Mouse (Mus musculus) hindbrain, embryonic 13.5 days (tissue): ENCODE measurements at regions not wholly inside any gene's neighbourhood (a gene's known extent, or its start where the extent isn't known, plus 50 kb on each side); places are given as distances from the start of the nearest gene placed in this dataset.

Experiments
- ATAC-seq: fragments of 200-750 bp; cut with Nextera tagmentation; 2 replicates; pipeline ENCODE4 v1.8.0; 2017; ENCODE audit warnings: moderate TSS enrichment; ENCODE audit not compliant: low FRiP score
- H3K27ac ChIP-seq: fragments of 300-500 bp; sonication (generic); 2 replicates; pipeline ENCODE4 v1.5.1; 2015; ENCODE audit warnings: inconsistent platforms, mild to moderate bottlenecking, moderate library complexity
- H3K27me3 ChIP-seq: fragments of 300-500 bp; sonication (generic); 2 replicates; pipeline ENCODE4 v1.6.1; 2015; ENCODE audit warnings: mild to moderate bottlenecking, inconsistent platforms
- H3K36me3 ChIP-seq: fragments of 300-500 bp; sonication (generic); 2 replicates; pipeline ENCODE4 v1.6.1; 2015; ENCODE audit warnings: mild to moderate bottlenecking, inconsistent platforms
- H3K4me1 ChIP-seq: fragments of 300-500 bp; sonication (generic); replicated peaks from 2 replicates; pipeline ENCODE4 v1.6.1; 2015; ENCODE audit warnings: inconsistent platforms
- H3K4me2 ChIP-seq: fragments of 300-500 bp; sonication (generic); 2 replicates; pipeline ENCODE4 v1.6.1; 2015; ENCODE audit warnings: inconsistent platforms, mild to moderate bottlenecking, moderate library complexity
- H3K4me3 ChIP-seq: fragments of 300-500 bp; sonication (generic); 2 replicates; pipeline ENCODE4 v1.5.1; 2015; ENCODE audit warnings: mild to moderate bottlenecking, inconsistent platforms
- H3K9ac ChIP-seq: fragments of 300-500 bp; sonication (generic); 2 replicates; pipeline ENCODE4 v1.6.1; 2015; ENCODE audit warnings: mild to moderate bottlenecking, inconsistent platforms
- H3K9me3 ChIP-seq: fragments of 300-500 bp; sonication (generic); 2 replicates; pipeline ENCODE4 v1.6.1; 2016; ENCODE audit warnings: inconsistent platforms
- WGBS: fragments of 180-500 bp; shearing (Covaris S2); methylation state at CpG from one replicate; pipeline ENCODE4 v1.1.7; 2015; 5-methylcytosine and 5-hydroxymethylcytosine counted together

GRCm38 (mm10) chr12:73466484-73466883 is 79.7 kb downstream of the Tmem30b start:
- H3K36me3 ChIP-seq, result no peaks in the 10 kb centered on the region
- WGBS, result 77% methylated on average over 7 of the region's 7 CpGs
- ATAC-seq, result no peak

GRCm38 (mm10) chr12:73465975-73466374 is 80.2 kb downstream of the Tmem30b start:
- H3K4me2 ChIP-seq, result no peak overlapping the region
- no peak for ATAC-seq

More at GRCm38 (mm10) chr12:73466484-73466883, 79.7 kb downstream of the Tmem30b start:
- Histone ChIP-seq H3K27me3 (0 out of 2 replicates have a peak, but pooled peaks cover 2% of the 10 kb centered on the region), H3K9me3 (no peaks in the 10 kb centered on the region), H3K27ac (no peak overlapping the region), H3K4me1 (peaks cover 6% of the 10 kb centered on the region; the same call in 1 of the 2 replicates), H3K9ac (no peak overlapping the region), H3K4me3 (no peak overlapping the region), H3K4me2 (no peak overlapping the region)

GRCm38 (mm10) chr12:73464311-73464710 is 81.9 kb downstream of the Tmem30b start:
- H3K9me3 ChIP-seq, result no peaks in the 10 kb centered on the region
- no peaks in the 10 kb centered on the region for H3K36me3 ChIP-seq
- H3K4me3 ChIP-seq, result no peak overlapping the region
- H3K27ac ChIP-seq, result no peak overlapping the region
- H3K27me3 ChIP-seq, result 0 out of 2 replicates have a peak, but pooled peaks cover 2% of the 10 kb centered on the region
- 90% methylated on average over 5 of the region's 5 CpGs for WGBS
- ATAC-seq, result no peak
- peaks cover 11% of the 10 kb centered on the region for H3K4me1 ChIP-seq
- no peak overlapping the region for H3K4me2 ChIP-seq
- H3K9ac ChIP-seq, result no peak overlapping the region

More at GRCm38 (mm10) chr12:73465975-73466374, 80.2 kb downstream of the Tmem30b start:
- Histone ChIP-seq H3K27me3 (0 out of 2 replicates have a peak, but pooled peaks cover 2% of the 10 kb centered on the region), H3K4me1 (peaks cover 6% of the 10 kb centered on the region; the same call in 1 of the 2 replicates), H3K9me3 (no peaks in the 10 kb centered on the region), H3K4me3 (no peak overlapping the region), H3K9ac (no peak overlapping the region), H3K36me3 (no peaks in the 10 kb centered on the region), H3K27ac (no peak overlapping the region)
- 80% methylated on average over 5 of the region's 5 CpGs for WGBS

GRCm38 (mm10) chr12:73462091-73462490 is 84.1 kb downstream of the Tmem30b start:
- Histone ChIP-seq H3K9ac (no peak overlapping the region), H3K36me3 (no peaks in the 10 kb centered on the region), H3K27ac (no peak overlapping the region), H3K4me1 (peaks cover 11% of the 10 kb centered on the region), H3K4me2 (no peak overlapping the region), H3K4me3 (no peak overlapping the region), H3K9me3 (no peaks in the 10 kb centered on the region), H3K27me3 (0 out of 2 replicates have a peak, but pooled peaks cover 2% of the 10 kb centered on the region)
- WGBS, result 46% methylated on average over 5 of the region's 5 CpGs
- no peak for ATAC-seq

GRCm38 (mm10) chr12:73460291-73460761 is 85.9 kb downstream of the Tmem30b start:
- H3K4me3 ChIP-seq, result no peak overlapping the region
- peaks cover 11% of the 10 kb centered on the region for H3K4me1 ChIP-seq
- H3K9me3 ChIP-seq, result no peaks in the 10 kb centered on the region
- ATAC-seq, result no peak
- H3K4me2 ChIP-seq, result no peak overlapping the region
- WGBS, result 34% methylated on average over 2 of the region's 2 CpGs
- 0 out of 2 replicates have a peak, but pooled peaks cover 2% of the 10 kb centered on the region for H3K27me3 ChIP-seq
- H3K27ac ChIP-seq, result no peak overlapping the region
- H3K9ac ChIP-seq, result no peak overlapping the region
- no peaks in the 10 kb centered on the region for H3K36me3 ChIP-seq

GRCm38 (mm10) chr12:73451257-73451656 is 94.9 kb downstream of the Tmem30b start:
- Histone ChIP-seq H3K4me3 (no peak overlapping the region), H3K27ac (no peak overlapping the region), H3K9me3 (no peaks in the 10 kb centered on the region), H3K4me2 (no peak overlapping the region), H3K27me3 (no peaks in the 10 kb centered on the region), H3K9ac (no peak overlapping the region), H3K4me1 (no peaks in the 10 kb centered on the region), H3K36me3 (no peaks in the 10 kb centered on the region)
- ATAC-seq, result no peak
- 65% methylated on average over 3 of the region's 3 CpGs for WGBS

GRCm38 (mm10) chr12:73450541-73450940 is 95.7 kb downstream of the Tmem30b start:
- ATAC-seq, result no peak
- Histone ChIP-seq H3K4me2 (no peak overlapping the region), H3K9ac (0 out of 2 replicates have a peak overlapping the region, but pooled peaks have one; percentile 29), H3K9me3 (no peaks in the 10 kb centered on the region), H3K4me3 (no peak overlapping the region), H3K27ac (no peak overlapping the region), H3K36me3 (no peaks in the 10 kb centered on the region), H3K27me3 (no peaks in the 10 kb centered on the region), H3K4me1 (no peaks in the 10 kb centered on the region)
- WGBS, result 81% methylated on average over 4 of the region's 4 CpGs

- H3K36me3 ChIP-seq, result no peaks in the 10 kb centered on the region
- no peak overlapping the region for H3K4me2 ChIP-seq
- H3K9ac ChIP-seq, result no peak overlapping the region
- H3K27ac ChIP-seq, result no peak overlapping the region
- H3K27me3 ChIP-seq, result no peaks in the 10 kb centered on the region
- H3K4me1 ChIP-seq, result no peaks in the 10 kb centered on the region
- no peaks in the 10 kb centered on the region for H3K9me3 ChIP-seq
- WGBS, result 48% methylated on average over 9 of the region's 9 CpGs
- no peak for ATAC-seq
- H3K4me3 ChIP-seq, result no peak overlapping the region
Measured at GRCm38 (mm10) chr12:73449911-73450520, 96.2 kb downstream of the Tmem30b start.

- Histone ChIP-seq H3K9ac (no peak overlapping the region), H3K4me3 (no peak overlapping the region), H3K4me2 (no peak overlapping the region), H3K9me3 (no peaks in the 10 kb centered on the region), H3K4me1 (no peaks in the 10 kb centered on the region), H3K27me3 (no peaks in the 10 kb centered on the region), H3K36me3 (no peaks in the 10 kb centered on the region), H3K27ac (no peak overlapping the region)
- no peak for ATAC-seq
- WGBS, result 77% methylated on average over 9 of the region's 9 CpGs
Measured at GRCm38 (mm10) chr12:73449069-73449468, 97.1 kb downstream of the Tmem30b start.

- Histone ChIP-seq H3K36me3 (no peaks in the 10 kb centered on the region), H3K27me3 (no peaks in the 10 kb centered on the region), H3K4me3 (no peak overlapping the region), H3K9ac (no peak overlapping the region), H3K27ac (no peak overlapping the region), H3K4me1 (no peaks in the 10 kb centered on the region), H3K4me2 (no peak overlapping the region), H3K9me3 (no peaks in the 10 kb centered on the region)
- no peak for ATAC-seq
- 37% methylated on average over 10 of the region's 10 CpGs for WGBS
Measured at GRCm38 (mm10) chr12:73448388-73448965, 97.7 kb downstream of the Tmem30b start.

- Histone ChIP-seq H3K9me3 (no peaks in the 10 kb centered on the region), H3K4me1 (no peaks in the 10 kb centered on the region), H3K27ac (no peak overlapping the region), H3K36me3 (no peaks in the 10 kb centered on the region), H3K9ac (no peak overlapping the region), H3K27me3 (no peaks in the 10 kb centered on the region), H3K4me2 (no peak overlapping the region), H3K4me3 (no peak overlapping the region)
- ATAC-seq, result no peak
- 97% methylated on average over 6 of the region's 6 CpGs for WGBS
Measured at GRCm38 (mm10) chr12:73447172-73447571, 99.0 kb downstream of the Tmem30b start.

GRCm38 (mm10) chr12:73446148-73446547 is 100.0 kb downstream of the Tmem30b start:
- no peak overlapping the region for H3K4me2 ChIP-seq
- H3K9me3 ChIP-seq, result no peaks in the 10 kb centered on the region
- H3K4me1 ChIP-seq, result no peaks in the 10 kb centered on the region
- H3K4me3 ChIP-seq, result no peak overlapping the region
- no peak overlapping the region for H3K27ac ChIP-seq
- no peaks in the 10 kb centered on the region for H3K36me3 ChIP-seq
- no peak for ATAC-seq
- 93% methylated on average over 7 of the region's 7 CpGs for WGBS
- no peaks in the 10 kb centered on the region for H3K27me3 ChIP-seq
- no peak overlapping the region for H3K9ac ChIP-seq

GRCm38 (mm10) chr12:73445562-73445961 is 100.6 kb downstream of the Tmem30b start:
- ATAC-seq, result no peak
- Histone ChIP-seq H3K9me3 (no peaks in the 10 kb centered on the region), H3K4me3 (no peak overlapping the region), H3K4me2 (no peak overlapping the region), H3K9ac (no peak overlapping the region), H3K27me3 (no peaks in the 10 kb centered on the region), H3K36me3 (no peaks in the 10 kb centered on the region), H3K4me1 (no peaks in the 10 kb centered on the region), H3K27ac (no peak overlapping the region)
- WGBS, result 86% methylated on average over 10 of the region's 10 CpGs
